Mouse (Mus musculus): Measurements from ENCODE around the gene Gaa. TPM values are rescaled to one million over a fixed set of nuclear protein-coding genes. Genes with fewer than 3 reads are reported as not detected.
A peak's percentile ranks its signal among the peaks of the same experiment; 100 is the strongest.

The Gaa gene
- polyA plus RNA-seq (2014; fragmentation: Nextera tagmentation; extraction: Ambion mirVana): 49.6 and 62.9 TPM in 2 replicates

GRCm38 (mm10) chr11:119267768-119268556 is at the start of gene Gaa:
Gene Gaa (plus strand): TSS chr11:119267887.
- H3K9me3 ChIP-seq (replicated peaks; ENCODE audit: control insufficient read depth, low read length): no peaks in the 10 kb centered on the region
- H3K9ac ChIP-seq (ENCODE audit: low read depth, low read length): peak within 1 kb of the TSS; percentile 68
- H3K27me3 ChIP-seq (ENCODE audit: control insufficient read depth, insufficient read depth, low read length): no peaks in the 10 kb centered on the region
- H3K36me3 ChIP-seq (ENCODE audit: control insufficient read depth, insufficient read depth, low read length): peaks cover 5% of the 10 kb centered on the region; the same call in 1 of the 2 replicates
- H3K4me2 ChIP-seq: peak within 1 kb of the TSS; percentile 84
- WGBS (ENCODE audit: insufficient replicate concordance): 4% methylated on average over 52 of the region's 52 CpGs
- ATAC-seq (replicated peaks; ENCODE audit: insufficient number of reproducible peaks, low FRiP score, low TSS enrichment): peak; percentile 67
- H3K27ac ChIP-seq (ENCODE audit: low read depth, low read length): no peak within 1 kb of the TSS
- peak within 1 kb of the TSS; percentile 61 for H3K4me3 ChIP-seq (ENCODE audit: low read depth, low read length)
- H3K4me1 ChIP-seq (ENCODE audit: control insufficient read depth, insufficient read depth, low read length): peaks cover 8% of the 10 kb centered on the region; the same call in 1 of the 2 replicates

GRCm38 (mm10) chr11:119219816-119220465 is 47.7 kb upstream of the Gaa start:
- 14% methylated on average over 17 of the region's 17 CpGs for WGBS (ENCODE audit: insufficient replicate concordance)
- H3K36me3 ChIP-seq (ENCODE audit: control insufficient read depth, insufficient read depth, low read length): no peaks in the 10 kb centered on the region
- no peak overlapping the region for H3K27ac ChIP-seq (ENCODE audit: low read depth, low read length)
- no peak overlapping the region for H3K4me3 ChIP-seq (ENCODE audit: low read depth, low read length)
- H3K4me2 ChIP-seq: peak overlapping the region; percentile 40
- peaks cover 28% of the 10 kb centered on the region for H3K4me1 ChIP-seq (ENCODE audit: control insufficient read depth, insufficient read depth, low read length)
- no peak overlapping the region for H3K9ac ChIP-seq (ENCODE audit: low read depth, low read length)
- no peaks in the 10 kb centered on the region for H3K9me3 ChIP-seq (replicated peaks; ENCODE audit: control insufficient read depth, low read length)
- no peak for ATAC-seq (replicated peaks; ENCODE audit: insufficient number of reproducible peaks, low FRiP score, low TSS enrichment)
- no peaks in the 10 kb centered on the region for H3K27me3 ChIP-seq (ENCODE audit: control insufficient read depth, insufficient read depth, low read length)

- no peak overlapping the region for H3K4me3 ChIP-seq (ENCODE audit: low read depth, low read length)
- no peak overlapping the region for H3K4me2 ChIP-seq
- H3K9me3 ChIP-seq (replicated peaks; ENCODE audit: control insufficient read depth, low read length): no peaks in the 10 kb centered on the region
- H3K9ac ChIP-seq (ENCODE audit: low read depth, low read length): no peak overlapping the region
- no peaks in the 10 kb centered on the region for H3K27me3 ChIP-seq (ENCODE audit: control insufficient read depth, insufficient read depth, low read length)
- 34% methylated on average over 10 of the region's 11 CpGs for WGBS (ENCODE audit: insufficient replicate concordance)
- ATAC-seq (replicated peaks; ENCODE audit: insufficient number of reproducible peaks, low FRiP score, low TSS enrichment): no peak
- no peak overlapping the region for H3K27ac ChIP-seq (ENCODE audit: low read depth, low read length)
- H3K36me3 ChIP-seq (ENCODE audit: control insufficient read depth, insufficient read depth, low read length): no peaks in the 10 kb centered on the region
- H3K4me1 ChIP-seq (ENCODE audit: control insufficient read depth, insufficient read depth, low read length): peaks cover 11% of the 10 kb centered on the region
These were observed 45.7 kb upstream of the Gaa start for GRCm38 (mm10) chr11:119221812-119222510.

DNA sequence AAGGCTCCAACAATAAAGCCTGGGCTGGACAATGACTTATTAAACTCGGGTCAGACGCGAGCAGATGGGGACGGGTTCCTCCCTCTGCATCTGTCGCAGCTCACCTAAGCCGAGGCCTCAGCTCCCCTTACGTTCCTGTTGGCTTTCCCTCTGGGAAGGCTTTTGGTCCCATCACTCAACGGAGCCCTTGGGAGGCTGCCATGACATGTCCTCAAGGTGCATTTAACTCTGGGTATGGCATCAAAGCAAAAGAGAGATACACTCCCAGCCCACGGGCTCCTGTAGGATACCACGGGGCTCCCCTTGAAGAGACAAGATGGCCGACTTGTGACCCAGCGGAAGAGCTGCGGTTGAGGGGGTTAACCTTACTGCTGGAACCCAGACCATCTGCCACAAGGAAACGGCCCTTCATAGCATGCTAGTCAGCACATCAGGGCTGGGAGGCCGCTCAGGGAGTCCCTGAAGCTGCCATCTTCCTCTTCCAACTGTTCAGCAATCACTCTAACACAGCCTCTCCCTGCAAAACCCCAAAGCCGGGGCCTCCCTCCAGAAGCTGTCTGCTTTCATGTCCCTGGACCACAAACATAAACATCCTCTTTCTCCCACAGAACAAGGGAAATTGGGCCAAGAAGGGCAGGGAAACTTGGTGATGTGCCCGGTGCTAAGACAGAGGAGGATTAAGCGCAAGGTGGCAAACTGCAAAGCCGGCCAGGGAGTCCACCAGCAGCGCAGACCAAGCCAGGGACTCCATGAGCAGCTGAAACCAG is 44.4 kb upstream of the Gaa start:
- H3K9ac ChIP-seq (ENCODE audit: low read depth, low read length): no peak overlapping the region
- peaks cover 11% of the 10 kb centered on the region for H3K4me1 ChIP-seq (ENCODE audit: control insufficient read depth, insufficient read depth, low read length)
- H3K36me3 ChIP-seq (ENCODE audit: control insufficient read depth, insufficient read depth, low read length): no peaks in the 10 kb centered on the region
- ATAC-seq (replicated peaks; ENCODE audit: insufficient number of reproducible peaks, low FRiP score, low TSS enrichment): no peak
- no peak overlapping the region for H3K4me3 ChIP-seq (ENCODE audit: low read depth, low read length)
- no peak overlapping the region for H3K4me2 ChIP-seq
- no peak overlapping the region for H3K27ac ChIP-seq (ENCODE audit: low read depth, low read length)
- no peaks in the 10 kb centered on the region for H3K27me3 ChIP-seq (ENCODE audit: control insufficient read depth, insufficient read depth, low read length)
- WGBS (ENCODE audit: insufficient replicate concordance): 83% methylated on average over 20 of the region's 20 CpGs
- H3K9me3 ChIP-seq (replicated peaks; ENCODE audit: control insufficient read depth, low read length): no peaks in the 10 kb centered on the region

DNA sequence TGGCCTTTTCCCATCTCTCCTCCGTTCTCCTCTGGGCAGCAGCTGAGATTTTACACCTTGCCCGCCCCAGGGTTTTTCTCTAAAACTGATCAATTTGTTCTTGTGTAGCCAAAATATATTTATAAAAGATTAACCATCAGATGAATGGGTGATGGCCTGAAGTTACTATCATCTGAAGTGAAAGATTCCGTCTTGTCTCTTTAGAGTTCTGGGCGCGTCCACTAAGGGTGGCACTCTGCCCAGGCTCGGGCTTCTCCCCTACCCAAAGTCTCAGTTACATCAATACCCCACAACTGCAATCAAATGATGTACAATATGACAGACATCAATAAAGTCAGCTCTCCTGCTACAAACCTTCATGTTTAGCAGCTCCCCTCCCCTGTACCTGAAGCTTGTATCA is 42.8 kb upstream of the Gaa start:
- no peak overlapping the region for H3K27ac ChIP-seq (ENCODE audit: low read depth, low read length)
- no peaks in the 10 kb centered on the region for H3K9me3 ChIP-seq (replicated peaks; ENCODE audit: control insufficient read depth, low read length)
- 87% methylated on average over 6 of the region's 6 CpGs for WGBS (ENCODE audit: insufficient replicate concordance)
- ATAC-seq (replicated peaks; ENCODE audit: insufficient number of reproducible peaks, low FRiP score, low TSS enrichment): no peak
- H3K27me3 ChIP-seq (ENCODE audit: control insufficient read depth, insufficient read depth, low read length): peaks cover 3% of the 10 kb centered on the region; the same call in 1 of the 2 replicates
- H3K4me2 ChIP-seq: no peak overlapping the region
- H3K36me3 ChIP-seq (ENCODE audit: control insufficient read depth, insufficient read depth, low read length): no peaks in the 10 kb centered on the region
- no peak overlapping the region for H3K4me3 ChIP-seq (ENCODE audit: low read depth, low read length)
- H3K9ac ChIP-seq (ENCODE audit: low read depth, low read length): no peak overlapping the region
- peaks cover 10% of the 10 kb centered on the region for H3K4me1 ChIP-seq (ENCODE audit: control insufficient read depth, insufficient read depth, low read length)

GRCm38 (mm10) chr11:119225634-119226033 is 42.1 kb upstream of the Gaa start:
- 78% methylated on average over 9 of the region's 9 CpGs for WGBS (ENCODE audit: insufficient replicate concordance)
- no peak overlapping the region for H3K4me2 ChIP-seq
- peaks cover 6% of the 10 kb centered on the region; the same call in 1 of the 2 replicates for H3K4me1 ChIP-seq (ENCODE audit: control insufficient read depth, insufficient read depth, low read length)

GRCm38 (mm10) chr11:119227591-119227990 is 40.1 kb upstream of the Gaa start:
- no peak overlapping the region for H3K27ac ChIP-seq (ENCODE audit: low read depth, low read length)
- peak overlapping the region; percentile 97 for H3K4me2 ChIP-seq
- H3K4me3 ChIP-seq (ENCODE audit: low read depth, low read length): peak overlapping the region; percentile 73
- WGBS (ENCODE audit: insufficient replicate concordance): 3% methylated on average over 12 of the region's 12 CpGs
- H3K9ac ChIP-seq (ENCODE audit: low read depth, low read length): peak overlapping the region; percentile 88
- 0 out of 2 replicates have a peak, but pooled peaks cover 3% of the 10 kb centered on the region for H3K4me1 ChIP-seq (ENCODE audit: control insufficient read depth, insufficient read depth, low read length)
- no peaks in the 10 kb centered on the region for H3K36me3 ChIP-seq (ENCODE audit: control insufficient read depth, insufficient read depth, low read length)
- H3K9me3 ChIP-seq (replicated peaks; ENCODE audit: control insufficient read depth, low read length): no peaks in the 10 kb centered on the region
- ATAC-seq (replicated peaks; ENCODE audit: insufficient number of reproducible peaks, low FRiP score, low TSS enrichment): no peak
- H3K27me3 ChIP-seq (ENCODE audit: control insufficient read depth, insufficient read depth, low read length): peaks cover 5% of the 10 kb centered on the region; the same call in 1 of the 2 replicates

More at GRCm38 (mm10) chr11:119225634-119226033, 42.1 kb upstream of the Gaa start:
- Histone ChIP-seq H3K27ac (ENCODE audit: low read depth, low read length) (no peak overlapping the region), H3K36me3 (ENCODE audit: control insufficient read depth, insufficient read depth, low read length) (no peaks in the 10 kb centered on the region), H3K9ac (ENCODE audit: low read depth, low read length) (no peak overlapping the region), H3K4me3 (ENCODE audit: low read depth, low read length) (no peak overlapping the region), H3K9me3 (replicated peaks; ENCODE audit: control insufficient read depth, low read length) (no peaks in the 10 kb centered on the region), H3K27me3 (ENCODE audit: control insufficient read depth, insufficient read depth, low read length) (peaks cover 5% of the 10 kb centered on the region; the same call in 1 of the 2 replicates)
- ATAC-seq (replicated peaks; ENCODE audit: insufficient number of reproducible peaks, low FRiP score, low TSS enrichment): no peak
